Mouse (Mus musculus) limb, embryonic 14.5 days (tissue): ENCODE results near the gene Krtap28-13. TPM values are rescaled to one million over a fixed set of nuclear protein-coding genes. Genes with fewer than 3 reads are reported as not detected.

Experiments used
- ATAC-seq: fragments of 200-750 bp; cut with Nextera tagmentation; 2 replicates; pipeline ENCODE4 v1.8.0; 2017; ENCODE audit warnings: low read depth, moderate number of reproducible peaks, moderate TSS enrichment; ENCODE audit not compliant: low FRiP score
- DNase-seq: peaks from one replicate; pipeline ENCODE4 v3.0.0-alpha.2; 2015; ENCODE audit warnings: low spot score
- H3K27ac ChIP-seq: fragments of 300-500 bp; sonication (generic); replicated peaks from 2 replicates; pipeline ENCODE4 v1.5.1; 2014; ENCODE audit warnings: low read depth, mild to moderate bottlenecking, low read length, moderate library complexity, mixed read lengths
- H3K27me3 ChIP-seq: fragments of 300-500 bp; sonication (generic); 2 replicates; pipeline ENCODE4 v1.6.1; 2014; ENCODE audit warnings: low read length, mixed read lengths; ENCODE audit not compliant: control insufficient read depth, insufficient read depth
- H3K36me3 ChIP-seq: fragments of 300-500 bp; sonication (generic); 2 replicates; pipeline ENCODE4 v1.6.1; 2014; ENCODE audit warnings: mild to moderate bottlenecking, low read length, moderate library complexity, mixed read lengths; ENCODE audit not compliant: control insufficient read depth, insufficient read depth
- H3K4me1 ChIP-seq: fragments of 300-500 bp; sonication (generic); 2 replicates; pipeline ENCODE4 v1.6.1; 2014; ENCODE audit warnings: antibody characterized with exemption, low read length, mixed read lengths; ENCODE audit not compliant: control insufficient read depth, insufficient read depth
- H3K4me2 ChIP-seq: fragments of 300-500 bp; sonication (generic); replicated peaks from 2 replicates; pipeline ENCODE4 v1.6.1; 2014; ENCODE audit warnings: low read depth, mild to moderate bottlenecking, low read length, moderate library complexity; ENCODE audit not compliant: severe bottlenecking
- H3K4me3 ChIP-seq: fragments of 300-500 bp; sonication (generic); replicated peaks from 2 replicates; pipeline ENCODE4 v1.5.1; 2014; ENCODE audit warnings: low read length
- H3K9ac ChIP-seq: fragments of 300-500 bp; sonication (generic); 2 replicates; pipeline ENCODE4 v1.6.1; 2014; ENCODE audit warnings: mild to moderate bottlenecking, low read depth, low read length, moderate library complexity; ENCODE audit not compliant: severe bottlenecking
- H3K9me3 ChIP-seq: fragments of 300-500 bp; sonication (generic); 2 replicates; pipeline ENCODE4 v1.6.1; 2016; ENCODE audit warnings: low read length; ENCODE audit not compliant: control insufficient read depth
- POLR2A ChIP-seq: fragments of 200-500 bp; IDR thresholded peaks from 2 replicates; pipeline ENCODE4 v1.8.0; 2012; ENCODE audit warnings: inconsistent platforms, mild to moderate bottlenecking, moderate library complexity, borderline replicate concordance; ENCODE audit not compliant: insufficient read depth, insufficient read length; ENCODE audit errors: extremely low read depth
- WGBS: fragments of 180-500 bp; shearing (Covaris S2); extraction: QIAGEN DNeasy Blood & Tissue Kit; methylation state at CpG from one replicate; pipeline ENCODE4 v1.1.7; 2014; 5-methylcytosine and 5-hydroxymethylcytosine counted together
- polyA plus RNA-seq, 2 experiments: library from polyadenylated mRNA; depleted of rRNA in 1 of 2; stranded (reverse) in 1 of 2; unstranded in 1 of 2; fragments of >200 nt; fragmentation: Nextera tagmentation in 1 of 2; extraction: Ambion mirVana in 1 of 2; gene quantifications; 2 replicates each; pipeline versions ENCODE4 v1.2.1 to v1.2.3; 2012 to 2014

Krtap28-13 gene
- polyA plus RNA-seq (2012; rRNA removed) (0.09 and 0.13 TPM in 2 replicates), polyA plus RNA-seq (2014; fragmentation: Nextera tagmentation; extraction: Ambion mirVana) (not detected in 2 replicates)

DNA sequence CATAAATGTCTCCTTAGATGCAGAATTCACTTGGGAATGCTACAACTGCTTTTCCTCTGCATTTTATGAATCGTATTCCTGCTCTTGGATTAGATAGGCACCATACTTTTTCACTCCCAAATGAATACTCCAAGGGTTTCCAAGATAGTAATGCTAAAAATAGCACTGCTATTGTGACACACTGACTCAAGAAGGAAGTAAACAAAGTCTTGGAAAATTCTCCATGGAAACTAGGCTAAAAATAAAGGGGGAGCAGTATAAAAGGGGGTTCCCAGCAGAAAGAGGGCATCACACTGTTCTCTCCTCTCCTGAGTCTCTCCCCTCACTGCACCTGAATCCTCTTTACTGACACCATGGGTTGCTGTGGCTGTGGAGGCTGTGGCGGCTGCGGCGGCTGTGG, at the start of gene Krtap28-13:
TSS of gene Krtap28-13 (plus strand) at position 288 of the 400 bp plus-strand sequence.
- Histone ChIP-seq H3K36me3 (no peaks in the 10 kb centered on the region), H3K4me1 (no peaks in the 10 kb centered on the region), H3K4me3 (no peak within 1 kb of the TSS), H3K27me3 (no peaks in the 10 kb centered on the region), H3K9me3 (no peaks in the 10 kb centered on the region), H3K9ac (no peak within 1 kb of the TSS), H3K4me2 (no peak within 1 kb of the TSS), H3K27ac (no peak within 1 kb of the TSS)
- no peak for DNase-seq
- ATAC-seq: no peak
- TF ChIP-seq POLR2A: no peak
- 93% methylated on average over 4 of the region's 4 CpGs for WGBS

DNA sequence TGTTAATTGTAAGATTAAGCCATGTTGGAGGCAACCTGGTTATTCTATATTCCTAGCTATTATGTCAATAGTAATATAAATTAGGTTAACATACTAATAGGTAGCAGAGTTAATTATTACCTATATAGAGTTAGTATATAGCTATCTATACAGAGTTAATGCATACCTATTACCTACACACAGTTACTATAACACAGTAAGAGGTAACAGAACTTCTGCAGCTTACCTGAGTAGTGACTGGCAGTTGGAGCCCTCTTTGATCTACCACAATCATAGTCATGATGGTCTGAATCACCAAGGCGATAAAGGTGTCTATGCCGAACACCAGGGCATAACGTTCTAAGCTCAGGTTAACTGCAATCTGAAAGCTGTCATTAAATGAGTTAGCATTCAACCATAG, 46.3 kb upstream of the Krtap28-13 start:
- Histone ChIP-seq H3K27me3 (no peaks in the 10 kb centered on the region), H3K4me1 (no peaks in the 10 kb centered on the region), H3K9me3 (no peaks in the 10 kb centered on the region), H3K4me3 (no peak overlapping the region), H3K36me3 (no peaks in the 10 kb centered on the region), H3K27ac (no peak overlapping the region), H3K4me2 (no peak overlapping the region), H3K9ac (no peak overlapping the region)
- ATAC-seq (no peak), DNase-seq (no peak)
- 91% methylated on average over 3 of the region's 3 CpGs for WGBS
- no peak for TF ChIP-seq POLR2A

DNA sequence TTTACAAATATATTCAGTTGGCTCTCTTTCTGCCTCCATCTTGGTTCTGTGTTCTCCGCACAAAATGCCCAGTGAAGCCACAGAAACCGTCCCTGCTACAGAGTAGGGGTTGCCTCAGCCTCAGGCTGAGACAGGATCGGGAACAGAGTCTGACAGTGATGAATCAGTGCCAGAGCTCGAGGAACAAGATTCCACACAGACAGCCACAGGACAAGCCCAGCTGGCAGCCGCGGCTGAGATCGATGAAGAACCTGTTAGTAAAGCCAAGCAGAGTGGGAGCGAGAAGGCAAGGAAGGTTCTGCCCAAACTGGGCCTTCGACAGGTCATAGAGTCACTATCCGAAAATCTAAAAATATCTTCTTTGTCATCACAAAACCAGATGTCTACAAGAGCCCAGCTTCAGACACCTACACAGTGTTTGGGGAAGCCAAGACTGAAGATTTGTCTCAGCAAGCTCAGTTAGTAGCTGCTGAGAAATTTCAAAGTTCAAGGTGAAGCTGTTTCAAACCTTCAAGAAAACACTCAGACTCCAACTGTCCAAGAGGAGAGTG, 45.3 kb upstream of the Krtap28-13 start:
- no peaks in the 10 kb centered on the region for H3K4me1 ChIP-seq
- H3K27me3 ChIP-seq: no peaks in the 10 kb centered on the region
- no peaks in the 10 kb centered on the region for H3K9me3 ChIP-seq
- no peak for TF ChIP-seq POLR2A
- DNase-seq (no peak), ATAC-seq (no peak)
- H3K9ac ChIP-seq: no peak overlapping the region
- 63% methylated on average over 10 of the region's 10 CpGs for WGBS
- H3K4me3 ChIP-seq: no peak overlapping the region
- H3K4me2 ChIP-seq: no peak overlapping the region
- H3K27ac ChIP-seq: no peak overlapping the region
- H3K36me3 ChIP-seq: no peaks in the 10 kb centered on the region

DNA sequence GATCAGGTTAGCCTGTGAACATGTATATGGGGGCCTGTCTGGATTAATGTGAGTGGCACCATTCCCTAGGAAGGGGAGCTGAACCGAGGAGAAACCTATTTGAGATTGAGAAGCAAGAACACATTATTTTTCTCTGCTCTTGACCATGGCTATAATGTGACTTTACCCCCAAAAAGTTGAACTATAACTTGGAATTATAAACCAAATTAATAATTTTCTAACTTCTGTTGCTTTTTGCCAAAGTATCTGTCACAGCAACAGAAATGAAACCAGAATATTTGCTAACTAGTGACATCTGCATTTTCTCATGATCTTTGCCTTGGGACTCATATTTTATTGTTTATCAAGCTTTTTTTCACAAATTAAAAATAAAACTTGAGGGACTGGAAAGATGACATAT, 44.2 kb upstream of the Krtap28-13 start:
- Histone ChIP-seq H3K4me1 (no peaks in the 10 kb centered on the region), H3K9ac (no peak overlapping the region), H3K4me3 (no peak overlapping the region), H3K27me3 (no peaks in the 10 kb centered on the region), H3K4me2 (no peak overlapping the region), H3K9me3 (no peaks in the 10 kb centered on the region), H3K27ac (no peak overlapping the region), H3K36me3 (no peaks in the 10 kb centered on the region)
- ATAC-seq (no peak), DNase-seq (no peak)
- WGBS: 74% methylated on average over 1 of the region's 1 CpGs
- no peak for TF ChIP-seq POLR2A

DNA sequence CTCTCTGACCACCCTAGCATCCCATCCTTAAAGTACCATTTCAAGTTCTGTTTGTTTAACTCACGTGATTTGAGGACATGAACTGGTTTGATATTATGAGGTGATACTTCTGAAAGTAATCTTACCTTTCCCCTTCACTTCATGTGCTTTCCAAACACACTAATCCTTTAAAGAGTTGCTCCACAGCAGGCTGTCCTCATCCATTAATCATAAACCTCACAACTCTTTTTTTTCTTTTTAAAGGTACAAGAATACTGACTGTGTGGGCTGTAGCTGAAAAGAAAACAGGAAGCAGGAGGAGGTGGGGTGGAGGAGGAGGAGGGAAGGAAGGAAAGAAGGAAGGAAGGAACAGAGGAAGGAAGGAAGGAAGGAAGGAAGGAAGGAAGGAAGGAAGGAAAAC, 28.8 kb upstream of the Krtap28-13 start:
- DNase-seq (no peak), ATAC-seq (no peak)
- TF ChIP-seq POLR2A: no peak
- no peaks in the 10 kb centered on the region for H3K36me3 ChIP-seq
- H3K4me1 ChIP-seq: no peaks in the 10 kb centered on the region
- H3K4me3 ChIP-seq: no peak overlapping the region
- H3K9me3 ChIP-seq: no peaks in the 10 kb centered on the region
- H3K4me2 ChIP-seq: no peak overlapping the region
- WGBS: 37% methylated on average over 1 of the region's 1 CpGs
- H3K27me3 ChIP-seq: no peaks in the 10 kb centered on the region
- H3K9ac ChIP-seq: no peak overlapping the region
- no peak overlapping the region for H3K27ac ChIP-seq
